Mouse (Mus musculus) adrenal gland, postnatal 4 days (tissue): ENCODE data around the gene Slc25a12. TPM values are rescaled to one million over a fixed set of nuclear protein-coding genes. Genes with fewer than 3 reads are reported as not detected.

Experiments
- DNase-seq, 2 experiments: peaks; one replicate each; pipeline ENCODE4 v3.0.0; 2021 to 2022; ENCODE audit warnings: low spot score in 2 of 2, mixed read lengths in 2 of 2
- total RNA-seq, 2 experiments: library from RNA; stranded (reverse); gene quantifications; 2 replicates each; pipeline ENCODE4 v1.2.3; 2021

The Slc25a12 gene
- total RNA-seq, 2 experiments from 2014 or later = 81.7 to 81.8 TPM

GRCm38 (mm10) chr2:71350904-71351726, 16.4 kb downstream of the Slc25a12 start:
- no peak for DNase-seq

DNA sequence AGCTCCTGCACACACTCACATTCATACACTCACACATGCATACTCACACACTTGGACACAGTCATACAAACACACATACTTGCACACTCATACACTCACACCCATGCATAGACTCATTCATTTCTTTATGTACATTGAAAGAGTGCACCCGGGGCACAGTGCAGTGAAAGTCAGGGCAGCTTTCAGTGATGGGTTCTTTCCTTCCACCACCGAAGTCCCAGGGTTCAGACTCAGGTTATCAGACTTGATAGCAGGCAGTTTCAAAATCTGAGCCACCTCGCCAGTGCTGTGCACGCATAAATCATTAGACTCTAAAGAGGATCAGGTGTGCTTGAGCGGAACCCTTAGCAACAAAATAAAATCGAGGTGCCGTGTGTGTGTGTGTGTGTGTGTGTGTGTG, 17.4 kb downstream of the Slc25a12 start:
- DNase-seq = no peak

DNA sequence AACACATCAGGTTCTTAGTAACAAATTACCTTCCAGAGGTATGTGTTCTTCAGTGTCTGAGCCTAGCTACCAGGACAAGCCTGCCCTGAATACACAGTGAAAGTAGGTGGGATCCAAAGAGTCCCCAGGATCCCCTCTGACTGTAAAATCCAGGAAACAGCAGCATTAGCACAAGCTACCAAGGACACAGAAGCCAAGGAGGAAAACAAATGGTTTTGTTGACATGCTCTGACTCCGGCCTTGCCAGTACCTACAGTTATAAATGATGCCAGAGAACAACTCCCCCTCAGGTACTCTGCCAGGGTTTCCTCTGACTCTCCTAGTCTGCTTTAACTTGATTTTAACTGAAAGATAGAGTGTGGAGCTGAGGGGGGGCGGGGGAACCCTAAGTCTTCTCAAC, 18.0 kb downstream of the Slc25a12 start:
- DNase-seq = no peak

DNA sequence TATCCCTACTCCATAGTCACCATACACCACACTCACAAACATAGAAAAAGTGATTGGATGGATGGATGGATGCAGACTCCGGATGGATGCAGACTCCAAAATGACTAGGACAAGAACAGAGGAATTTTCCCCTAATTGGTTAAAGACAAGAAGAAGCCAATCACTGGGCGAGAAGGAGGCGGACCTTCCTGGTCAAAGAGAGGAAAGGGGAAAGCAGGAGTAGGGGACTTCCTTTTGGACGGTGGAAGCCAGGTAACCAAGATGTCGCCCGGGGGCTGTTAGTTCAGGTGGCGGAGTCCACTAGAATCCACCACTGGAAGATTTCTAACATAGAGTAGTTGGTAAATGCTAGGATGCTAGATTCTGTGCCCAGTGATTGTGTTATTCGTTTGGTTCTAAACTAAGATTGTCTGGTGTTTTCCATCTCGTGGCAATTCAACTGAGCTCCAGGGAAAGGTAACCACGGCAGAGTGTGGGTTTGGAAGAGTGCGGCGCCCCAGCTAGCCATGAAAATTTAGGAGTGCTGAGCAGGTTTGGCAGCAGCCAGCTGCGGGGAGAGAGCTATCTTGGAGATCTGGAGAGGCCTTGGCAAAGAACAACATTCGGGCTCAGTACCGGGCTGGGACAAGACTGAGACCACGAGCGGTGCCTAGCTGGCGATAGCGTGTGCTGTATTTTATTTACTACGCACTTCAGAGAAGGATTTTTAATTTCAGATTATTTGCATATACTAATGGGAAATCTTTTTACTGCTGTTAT, 19.6 kb downstream of the Slc25a12 start:
- no peak for DNase-seq

DNA sequence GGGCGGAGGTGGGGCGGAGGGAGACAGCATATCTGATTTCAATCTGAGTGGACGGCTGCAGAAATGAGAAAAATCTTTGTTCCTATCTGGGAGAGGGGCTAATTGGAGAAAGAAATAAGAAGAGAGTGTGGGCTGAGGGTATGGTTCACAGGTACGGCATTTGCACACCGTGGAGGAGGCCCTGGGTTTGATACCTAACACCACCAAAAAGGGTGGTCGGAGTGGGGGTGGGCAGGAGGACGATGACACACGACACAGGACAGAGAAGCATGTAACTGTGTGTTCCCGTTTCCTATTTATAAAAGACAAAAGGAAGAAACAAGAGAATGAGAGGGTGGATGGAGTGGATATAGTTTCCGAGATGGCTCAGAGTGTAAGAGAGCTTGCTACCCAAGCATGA, 20.4 kb downstream of the Slc25a12 start:
- no peak for DNase-seq

GRCm38 (mm10) chr2:71343884-71344640, 23.5 kb downstream of the Slc25a12 start:
- no peak for DNase-seq

- DNase-seq = no peak
These were observed 27.4 kb downstream of the Slc25a12 start for GRCm38 (mm10) chr2:71340126-71340525.

DNA sequence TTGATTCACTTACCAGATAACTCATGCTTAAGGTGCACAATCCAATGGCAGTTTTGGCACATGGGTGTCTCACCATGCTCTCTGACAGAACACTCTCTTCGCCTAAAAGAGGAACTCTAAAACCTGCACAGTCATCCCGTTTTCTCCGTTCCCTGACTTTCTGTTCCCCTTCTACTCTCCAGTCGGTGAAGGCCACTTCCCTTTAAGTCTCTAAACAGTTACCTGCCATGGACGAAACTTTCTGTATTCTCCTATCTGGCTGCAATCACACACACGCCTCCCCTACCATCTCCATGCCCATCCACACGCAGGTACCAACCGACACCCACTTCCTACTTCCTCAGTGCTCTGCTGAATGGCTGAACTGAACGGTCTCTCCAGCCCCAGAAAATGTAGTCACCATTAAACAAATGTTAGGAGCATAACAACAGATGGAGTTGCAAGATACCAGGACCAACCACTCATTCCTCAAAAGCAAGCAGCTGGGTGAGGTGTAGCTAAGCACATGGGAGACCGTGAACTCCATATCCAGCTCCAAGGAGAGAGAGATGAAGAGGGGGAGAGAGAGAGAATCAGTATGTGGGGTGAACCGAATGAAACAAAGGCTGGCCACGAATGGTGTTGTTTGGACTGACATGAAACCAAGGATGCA, 29.3 kb downstream of the Slc25a12 start:
- DNase-seq = no peak

- DNase-seq = no peak
These were observed 30.9 kb downstream of the Slc25a12 start for GRCm38 (mm10) chr2:71336631-71337030.

GRCm38 (mm10) chr2:71336209-71336608, 31.3 kb downstream of the Slc25a12 start:
- DNase-seq = no peak

GRCm38 (mm10) chr2:71333986-71334822, 33.3 kb downstream of the Slc25a12 start:
- no peak for DNase-seq

- DNase-seq = no peak
These were observed 37.8 kb downstream of the Slc25a12 start for GRCm38 (mm10) chr2:71329761-71330160.

- no peak for DNase-seq
These were observed 39.0 kb downstream of the Slc25a12 start for GRCm38 (mm10) chr2:71328391-71329160.

DNA sequence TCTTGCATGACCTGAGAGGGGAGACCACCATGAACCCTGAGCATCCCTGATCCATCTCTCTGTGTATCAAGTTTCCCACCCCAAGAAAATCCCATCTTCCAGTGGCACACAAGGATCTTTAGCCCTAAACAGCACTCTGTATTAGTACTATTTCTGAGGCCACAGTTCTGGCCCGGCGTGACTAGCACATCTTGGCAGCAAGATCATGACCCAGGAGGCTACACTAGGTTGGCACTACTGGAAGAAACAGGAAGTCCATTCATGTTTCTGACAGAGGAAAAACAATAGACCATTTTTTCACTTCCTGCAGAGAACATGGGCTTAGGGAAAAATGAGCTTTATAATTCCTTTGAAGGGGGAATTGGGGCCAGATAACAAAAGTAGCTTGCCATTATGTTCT, 39.8 kb downstream of the Slc25a12 start:
- DNase-seq = no peak

- DNase-seq = no peak
These were observed 40.6 kb downstream of the Slc25a12 start for GRCm38 (mm10) chr2:71326766-71327464.

DNA sequence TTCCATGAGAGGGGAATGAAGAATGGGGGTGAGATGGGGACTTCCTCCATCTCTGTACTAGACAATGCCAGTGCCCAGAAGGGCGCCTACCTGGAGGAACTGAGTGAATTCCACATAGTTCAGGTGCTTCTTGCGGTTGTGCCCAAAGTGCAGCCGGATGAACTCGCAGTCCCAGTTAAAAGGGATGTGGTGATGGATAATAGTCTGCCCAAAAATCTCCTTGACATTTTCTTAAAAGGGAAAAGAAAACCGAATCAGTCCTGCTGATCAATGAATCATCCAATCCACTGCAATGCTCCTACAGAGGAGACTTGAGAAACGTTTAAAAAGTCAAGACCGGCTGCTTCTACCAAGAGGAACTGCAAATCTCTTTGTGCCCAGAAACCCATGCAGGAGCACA, 43.7 kb downstream of the Slc25a12 start:
- DNase-seq = no peak

DNA sequence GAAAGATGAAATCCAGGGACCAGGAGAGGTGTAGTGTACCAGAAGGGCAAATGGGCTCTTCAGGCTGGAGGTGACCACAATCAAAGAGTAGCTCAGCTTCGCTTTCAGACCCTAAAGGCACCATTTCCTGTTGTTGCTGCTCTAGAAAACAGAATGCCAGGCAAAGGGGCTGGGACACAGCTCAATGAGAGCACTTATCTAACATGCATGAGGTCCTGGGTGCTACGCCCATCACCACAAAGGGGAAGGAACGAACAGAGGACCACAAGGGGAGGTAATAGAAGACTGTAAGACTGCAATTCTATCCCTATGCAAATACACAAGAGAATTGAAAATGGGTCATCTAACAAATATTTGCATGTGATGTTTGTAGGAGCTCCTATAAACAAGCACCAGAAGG, 46.1 kb downstream of the Slc25a12 start:
- DNase-seq = no peak

DNA sequence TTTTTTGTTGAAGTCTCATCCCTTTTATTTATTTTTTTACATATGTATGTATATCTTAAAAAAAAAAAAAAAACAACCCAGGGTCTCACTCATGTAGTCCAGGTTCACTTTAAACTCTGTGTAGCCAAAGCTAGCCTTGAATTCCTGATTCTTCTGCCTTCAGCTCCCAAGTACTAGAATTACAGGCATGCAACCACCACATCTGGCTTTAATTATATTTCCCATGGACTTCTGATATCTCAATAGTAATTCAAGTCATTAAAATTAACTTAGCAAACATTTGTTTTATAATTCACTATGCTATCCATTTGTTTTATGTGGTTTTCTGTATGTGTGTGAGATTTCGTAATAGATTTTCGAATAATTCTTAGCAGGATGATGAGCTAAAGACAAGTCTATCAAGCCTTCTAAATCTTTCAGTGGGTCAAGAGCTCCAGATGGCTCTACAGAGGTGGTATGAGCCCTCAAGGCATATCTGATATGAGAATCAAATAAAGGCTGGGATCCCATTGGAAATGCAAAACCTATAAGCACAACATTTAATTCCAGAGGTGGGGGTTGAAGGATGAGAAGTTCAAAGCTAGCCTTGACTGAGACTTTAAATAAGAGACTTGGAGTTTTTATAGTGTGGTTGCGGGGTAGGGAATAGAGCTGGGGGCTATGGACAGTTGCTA, 51.3 kb downstream of the Slc25a12 start:
- DNase-seq = no peak
